Comparison of ENCODE assay signal across 13 mouse cellular contexts in genomic region chr14:92674146-92674545, GRCm38 (mm10).
"Had no signal": no experiment of that assay in that cellular context is flagged by ENCODE, and none has a peak within 500 bp of the region (broad histone marks: within the 10 kb centered on the region; RNA-seq: fewer than 3 reads in every experiment).

No protein-coding gene starts in this region.

- H3K27ac ChIP-seq: liver, embryonic 14.5 days; macrophage; midbrain, embryonic 12.5 days; midbrain, embryonic 15.5 days had no signal

- ATAC-seq: inflammation-experienced regulatory T-cells, adult 6 months; intestine, embryonic 16.5 days; liver, postnatal 0 days; midbrain, embryonic 15.5 days had no signal

- H3K4me3 ChIP-seq: midbrain, embryonic 12.5 days; midbrain, embryonic 15.5 days had no signal

- H3K36me3 ChIP-seq: midbrain, embryonic 12.5 days; midbrain, embryonic 15.5 days had no signal

- H3K4me1 ChIP-seq: midbrain, embryonic 15.5 days had no signal

- H3K4me2 ChIP-seq: midbrain, embryonic 12.5 days; midbrain, embryonic 15.5 days had no signal

- H3K9me3 ChIP-seq: midbrain, embryonic 12.5 days; midbrain, embryonic 15.5 days had no signal

- H3K9ac ChIP-seq: liver, embryonic 14.5 days; liver, postnatal 0 days; midbrain, embryonic 12.5 days; midbrain, embryonic 15.5 days had no signal

- DNase-seq: kidney, adult 18-20 months; kidney, adult 9 months; kidney, postnatal 14 days; kidney, postnatal 4 days; liver, postnatal 0 days; thymus, adult 2 months; thymus, postnatal 14 days had no signal

- H3K27me3 ChIP-seq: midbrain, embryonic 12.5 days; midbrain, embryonic 15.5 days had no signal
